Mouse (Mus musculus) G1E (cell line): ENCODE results near the gene Sema3a.

ENCODE experiments used
- CTCF ChIP-seq: IDR thresholded peaks from 2 replicates; pipeline ENCODE4 v1.5.1; 2012; ENCODE audit warnings: low read depth, low read length, inconsistent platforms, mixed read lengths
- GATA1 ChIP-seq: IDR thresholded peaks from 2 replicates; pipeline ENCODE4 v1.6.1; 2012; ENCODE audit warnings: borderline replicate concordance, low read length, inconsistent platforms, mixed read lengths
- GATA2 ChIP-seq: IDR thresholded peaks from 2 replicates; pipeline ENCODE4 v1.6.1; 2012; ENCODE audit warnings: low read depth, low read length, inconsistent platforms, borderline replicate concordance
- POLR2AphosphoS5 ChIP-seq: IDR thresholded peaks from 2 replicates; pipeline ENCODE4 v1.6.1; 2012; ENCODE audit warnings: low read depth, low read length, inconsistent platforms; ENCODE audit not compliant: insufficient replicate concordance
- TAL1 ChIP-seq: conservative IDR thresholded peaks from 2 replicates; pipeline ENCODE4 v1.6.1; 2012; ENCODE audit warnings: low read depth, low read length, inconsistent platforms, mixed read lengths

DNA sequence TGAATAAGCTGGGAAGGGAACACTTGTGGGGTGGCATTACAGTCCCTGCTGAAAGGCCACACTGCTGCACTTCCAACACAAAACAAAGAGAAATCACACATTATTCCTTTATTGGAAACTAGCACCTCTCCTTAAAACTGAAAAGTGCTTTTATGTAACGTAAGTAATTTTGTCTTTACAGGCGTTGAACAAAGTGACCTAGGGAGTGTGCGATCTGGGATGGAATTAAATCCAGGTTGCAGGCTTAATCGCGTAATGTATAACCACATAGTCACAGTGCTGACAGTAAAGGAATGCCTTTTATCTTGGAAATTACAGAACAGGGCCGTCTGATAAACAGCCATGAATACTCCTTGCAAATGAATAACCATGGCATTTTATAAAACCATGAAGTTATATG lies 74.5 kb downstream of the Sema3a start:
- TF ChIP-seq CTCF (no peak), GATA1 (no peak), TAL1 (no peak), POLR2AphosphoS5 (no peak), GATA2 (no peak)
